Mouse (Mus musculus): ENCODE measurements around the gene Gm10031. TPM values are rescaled to one million over a fixed set of nuclear protein-coding genes. Genes with fewer than 3 reads are reported as not detected.

Gm10031 gene
- polyA plus RNA-seq, 2 experiments: 0.32 to 6.0 TPM

- Histone ChIP-seq H3K9ac (ENCODE audit: low read depth, low read length, severe bottlenecking) (no peak overlapping the region), H3K4me2 (replicated peaks; ENCODE audit: low read depth, low read length, severe bottlenecking) (no peak overlapping the region), H3K4me1 (ENCODE audit: control insufficient read depth, insufficient read depth, low read length) (no peaks in the 10 kb centered on the region), H3K9me3 (ENCODE audit: control insufficient read depth, low read length) (no peaks in the 10 kb centered on the region), H3K27me3 (ENCODE audit: control insufficient read depth, insufficient read depth, low read length) (no peaks in the 10 kb centered on the region), H3K27ac (replicated peaks; ENCODE audit: low read depth, low read length) (no peak overlapping the region), H3K4me3 (replicated peaks; ENCODE audit: low read length) (no peak overlapping the region), H3K36me3 (ENCODE audit: control insufficient read depth, insufficient read depth, low read length) (no peaks in the 10 kb centered on the region)
- WGBS: 46% methylated on average over 4 of the region's 4 CpGs
- ATAC-seq (ENCODE audit: low FRiP score, low read depth) (no peak), DNase-seq (ENCODE audit: low spot score) (peak; percentile 37)
- no peak for TF ChIP-seq POLR2A (IDR thresholded peaks at IDR 0.05; ENCODE audit: borderline replicate concordance, extremely low read depth, insufficient read depth, insufficient read length)
These were observed 16.2 kb downstream of the Gm10031 start for GRCm38 (mm10) chr1:156539787-156540560.

- H3K27me3 ChIP-seq (ENCODE audit: control insufficient read depth, insufficient read depth, low read length): no peaks in the 10 kb centered on the region
- TF ChIP-seq POLR2A (IDR thresholded peaks at IDR 0.05; ENCODE audit: borderline replicate concordance, extremely low read depth, insufficient read depth, insufficient read length): no peak
- no peak overlapping the region for H3K4me2 ChIP-seq (replicated peaks; ENCODE audit: low read depth, low read length, severe bottlenecking)
- H3K27ac ChIP-seq (replicated peaks; ENCODE audit: low read depth, low read length): no peak overlapping the region
- H3K4me3 ChIP-seq (replicated peaks; ENCODE audit: low read length): no peak overlapping the region
- no peak overlapping the region for H3K9ac ChIP-seq (ENCODE audit: low read depth, low read length, severe bottlenecking)
- ATAC-seq (ENCODE audit: low FRiP score, low read depth) (no peak), DNase-seq (ENCODE audit: low spot score) (no peak)
- no peaks in the 10 kb centered on the region for H3K4me1 ChIP-seq (ENCODE audit: control insufficient read depth, insufficient read depth, low read length)
- WGBS: 17% methylated on average over 12 of the region's 12 CpGs
- H3K9me3 ChIP-seq (ENCODE audit: control insufficient read depth, low read length): no peaks in the 10 kb centered on the region
- H3K36me3 ChIP-seq (ENCODE audit: control insufficient read depth, insufficient read depth, low read length): no peaks in the 10 kb centered on the region
These were observed 20.2 kb downstream of the Gm10031 start for GRCm38 (mm10) chr1:156543999-156544398.

- Histone ChIP-seq H3K36me3 (ENCODE audit: control insufficient read depth, insufficient read depth, low read length) (no peaks in the 10 kb centered on the region), H3K9me3 (ENCODE audit: control insufficient read depth, low read length) (no peaks in the 10 kb centered on the region), H3K9ac (ENCODE audit: low read depth, low read length, severe bottlenecking) (peak within 1 kb of the TSS; percentile 98), H3K4me1 (ENCODE audit: control insufficient read depth, insufficient read depth, low read length) (peaks cover 8% of the 10 kb centered on the region; the same call in 1 of the 2 replicates), H3K4me3 (replicated peaks; ENCODE audit: low read length) (peak within 1 kb of the TSS; percentile 98), H3K27me3 (ENCODE audit: control insufficient read depth, insufficient read depth, low read length) (no peaks in the 10 kb centered on the region), H3K27ac (replicated peaks; ENCODE audit: low read depth, low read length) (peak within 1 kb of the TSS; percentile 97), H3K4me2 (replicated peaks; ENCODE audit: low read depth, low read length, severe bottlenecking) (peak within 1 kb of the TSS; percentile 69)
- WGBS: 12% methylated on average over 41 of the region's 60 CpGs
- peak; percentile 97 for ATAC-seq (ENCODE audit: low FRiP score, low read depth)
- peak; percentile 95 for TF ChIP-seq POLR2A (IDR thresholded peaks at IDR 0.05; ENCODE audit: borderline replicate concordance, extremely low read depth, insufficient read depth, insufficient read length)
- peak; percentile 88 for DNase-seq (ENCODE audit: low spot score)
These were observed 34.5 kb downstream of the Gm10031 start, which contains the start of gene Abl2 for GRCm38 (mm10) chr1:156558024-156558930. Gene Abl2 (plus strand): TSS chr1:156558786.

GRCm38 (mm10) chr1:156558950-156559640 lies 35.3 kb downstream of the Gm10031 start:
- Histone ChIP-seq H3K4me1 (ENCODE audit: control insufficient read depth, insufficient read depth, low read length) (peaks cover 8% of the 10 kb centered on the region; the same call in 1 of the 2 replicates), H3K27me3 (ENCODE audit: control insufficient read depth, insufficient read depth, low read length) (no peaks in the 10 kb centered on the region), H3K4me3 (replicated peaks; ENCODE audit: low read length) (peak overlapping the region; percentile 98), H3K27ac (replicated peaks; ENCODE audit: low read depth, low read length) (peak overlapping the region; percentile 97), H3K9me3 (ENCODE audit: control insufficient read depth, low read length) (no peaks in the 10 kb centered on the region), H3K36me3 (ENCODE audit: control insufficient read depth, insufficient read depth, low read length) (no peaks in the 10 kb centered on the region), H3K4me2 (replicated peaks; ENCODE audit: low read depth, low read length, severe bottlenecking) (peak overlapping the region; percentile 64), H3K9ac (ENCODE audit: low read depth, low read length, severe bottlenecking) (peak overlapping the region; percentile 98)
- peak; percentile 15 for DNase-seq (ENCODE audit: low spot score)
- under 1% methylated on average over 39 of the region's 66 CpGs for WGBS
- ATAC-seq (ENCODE audit: low FRiP score, low read depth): peak; percentile 51
- no peak for TF ChIP-seq POLR2A (IDR thresholded peaks at IDR 0.05; ENCODE audit: borderline replicate concordance, extremely low read depth, insufficient read depth, insufficient read length)

GRCm38 (mm10) chr1:156559641-156560020 lies 35.8 kb downstream of the Gm10031 start:
- ATAC-seq (ENCODE audit: low FRiP score, low read depth) (no peak), DNase-seq (ENCODE audit: low spot score) (no peak)
- H3K9ac ChIP-seq (ENCODE audit: low read depth, low read length, severe bottlenecking): peak overlapping the region; percentile 98

More at GRCm38 (mm10) chr1:156559641-156560020, 35.8 kb downstream of the Gm10031 start:
- Histone ChIP-seq H3K27ac (replicated peaks; ENCODE audit: low read depth, low read length) (peak overlapping the region; percentile 97), H3K36me3 (ENCODE audit: control insufficient read depth, insufficient read depth, low read length) (no peaks in the 10 kb centered on the region), H3K9me3 (ENCODE audit: control insufficient read depth, low read length) (no peaks in the 10 kb centered on the region), H3K27me3 (ENCODE audit: control insufficient read depth, insufficient read depth, low read length) (no peaks in the 10 kb centered on the region), H3K4me1 (ENCODE audit: control insufficient read depth, insufficient read depth, low read length) (peaks cover 8% of the 10 kb centered on the region; the same call in 1 of the 2 replicates), H3K4me2 (replicated peaks; ENCODE audit: low read depth, low read length, severe bottlenecking) (peak overlapping the region; percentile 64), H3K4me3 (replicated peaks; ENCODE audit: low read length) (peak overlapping the region; percentile 98)
- 14% methylated on average over 8 of the region's 8 CpGs for WGBS
- TF ChIP-seq POLR2A (IDR thresholded peaks at IDR 0.05; ENCODE audit: borderline replicate concordance, extremely low read depth, insufficient read depth, insufficient read length): no peak

Data from limb, embryonic 14.5 days (tissue).